Comparison of ENCODE assay signal across 8 mouse cellular contexts in the genomic region with DNA sequence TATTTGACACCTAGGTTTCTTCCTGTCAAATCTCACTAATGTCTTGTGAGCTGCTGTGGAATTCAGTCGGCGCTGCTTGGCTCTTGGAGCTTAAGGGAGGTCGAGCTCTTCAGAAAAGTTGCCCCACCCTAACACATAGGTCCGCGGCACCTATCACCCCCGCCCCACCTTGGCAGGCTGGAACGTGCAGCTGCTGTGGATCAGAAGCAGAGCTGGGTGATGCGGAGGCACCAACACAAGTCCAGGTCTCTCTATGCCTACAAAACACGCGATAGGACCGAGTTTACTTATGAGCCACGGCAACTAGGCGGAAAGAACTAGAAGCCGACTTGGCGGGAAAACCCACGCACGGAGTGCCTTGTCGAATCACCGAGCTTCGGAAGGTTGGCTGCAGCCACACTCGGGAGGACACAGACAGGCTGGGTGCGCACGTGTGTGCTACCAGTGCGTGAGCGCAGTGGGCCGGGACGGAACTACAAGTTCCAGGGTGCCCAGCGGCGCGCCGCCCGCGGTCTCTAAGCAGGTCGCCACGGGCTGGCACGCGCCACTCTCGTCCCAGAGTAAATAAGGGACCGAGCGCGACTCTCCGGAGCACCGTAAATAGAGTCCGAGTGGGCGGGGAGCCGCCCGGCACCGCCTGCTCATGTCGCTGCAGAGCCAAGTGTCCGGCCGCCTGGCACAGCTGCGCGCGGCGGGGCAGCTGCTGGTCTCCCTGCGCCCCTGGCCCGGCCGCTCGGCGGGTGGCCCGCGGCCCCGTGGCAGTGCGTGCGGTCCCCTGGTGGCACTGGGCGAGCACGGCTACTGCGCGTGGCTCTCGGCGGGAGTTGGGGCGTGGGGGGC. TPM values are rescaled to one million over a fixed set of nuclear protein-coding genes. Genes with fewer than 3 reads are reported as not detected.
A peak's percentile ranks its signal among the peaks of the same experiment; 100 is the strongest.
DNase-seq lines count a peak whose midpoint lies in the region; ATAC-seq and TF ChIP-seq lines count a peak whose summit lies in the region.

A gene (plus strand): TSS at position 563 of the 840 bp plus-strand sequence.

- peak within 1 kb of the TSS; percentile 98 for H3K27ac ChIP-seq in gastrocnemius, adult 2 months
- H3K27ac ChIP-seq in hindbrain, embryonic 16.5 days (ENCODE audit: low read depth, low read length): no peak within 1 kb of the TSS

- peak within 1 kb of the TSS; percentile 96 for H3K4me3 ChIP-seq in gastrocnemius, adult 2 months
- H3K4me3 ChIP-seq in hindbrain, embryonic 16.5 days (ENCODE audit: low read length): peak within 1 kb of the TSS; percentile 77

- H3K4me2 ChIP-seq in hindbrain, embryonic 16.5 days (ENCODE audit: low read length): peak within 1 kb of the TSS; percentile 99

- peaks cover 3% of the 10 kb centered on the region for H3K27me3 ChIP-seq in hindbrain, embryonic 16.5 days (replicated peaks; ENCODE audit: control insufficient read depth, insufficient read depth, low read length)

- TF ChIP-seq CTCF in gastrocnemius, adult 2 months (IDR thresholded peaks at IDR 0.05): no peak; the same call in 1 of the 2 replicates

- intact Hi-C loops in gastrocnemius, adult 2 months (cut with DNase I): no loop called here

- peak within 1 kb of the TSS; percentile 72 for H3K9ac ChIP-seq in hindbrain, embryonic 16.5 days (ENCODE audit: low read depth, low read length)

- H3K4me1 ChIP-seq in hindbrain, embryonic 16.5 days (ENCODE audit: control insufficient read depth, insufficient read depth, low read depth, low read length): peaks cover 18% of the 10 kb centered on the region

- H3K36me3 ChIP-seq in hindbrain, embryonic 16.5 days (ENCODE audit: control insufficient read depth, insufficient read depth, low read length): no peaks in the 10 kb centered on the region

- DNase-seq in WW6 (ENCODE audit: low read depth, low spot score): peak; percentile 63
- peak; percentile 81 to 87 for DNase-seq in cerebellum, postnatal 25 days
- peak; percentile 96 for DNase-seq in gastrocnemius, adult 2 months
- DNase-seq in left cerebral cortex, adult 18-20 months (ENCODE audit: low spot score in 2 of 2): peak; percentile 76 to 86
- DNase-seq in lung, postnatal 4 days: peak; percentile 82 to 86
- peak; percentile 85 for DNase-seq in right cerebral cortex, postnatal 14 days
- DNase-seq in urinary bladder, postnatal 4 days (ENCODE audit: low spot score in 2 of 2): peak; percentile 67 to 73

- peak; percentile 86 for ATAC-seq in hindbrain, embryonic 16.5 days

- 1% methylated on average over 68 of the region's 72 CpGs for WGBS in hindbrain, embryonic 16.5 days

- H3K9me3 ChIP-seq in hindbrain, embryonic 16.5 days (ENCODE audit: control insufficient read depth, low read length): no peaks in the 10 kb centered on the region

RNA-seq across cellular contexts. Expression of the gene that starts here (rescaled TPM):
- 100 to 1,000 TPM; 261 to 294 TPM for total RNA-seq in gastrocnemius, adult 2 months (2021)
- 6.3 and 7.1 TPM in 2 replicates for polyA plus RNA-seq in hindbrain, embryonic 16.5 days (2015; fragmentation: Nextera tagmentation; extraction: Ambion mirVana)
- 10 to 100 TPM; 15.0 to 16.6 TPM for total RNA-seq in left cerebral cortex, adult 18-20 months (2021)

Comparison
In these comparisons a context has a peak if more than half of its experiments do, and no peak if none do; other contexts are left out.
1. RNA of the gene that starts here (total RNA-seq): 261 to 294 TPM in gastrocnemius, adult 2 months; 15.0 to 16.6 TPM in left cerebral cortex, adult 18-20 months; every median in the first group is over 10 times any median in the second.
2. Peak in every context shown above with its lines, with median percentiles within 50 percentile points of each other: DNase-seq.